Mouse (Mus musculus) embryonic facial prominence, embryonic 14.5 days (tissue): ENCODE results near the gene Dlgap4. TPM values are rescaled to one million over a fixed set of nuclear protein-coding genes. Genes with fewer than 3 reads are reported as not detected.
"Not testable (repeated sequence)": the region's sequence is repeated elsewhere in the genome, so short reads cannot be mapped to it uniquely, and the experiment has no call there.

Experiments used
- ATAC-seq: fragments of 200-750 bp; cut with Nextera tagmentation; 2 replicates; pipeline ENCODE4 v1.8.0; 2017; ENCODE audit warnings: low read depth, moderate number of reproducible peaks, moderate TSS enrichment
- DNase-seq: peaks from one replicate; pipeline ENCODE4 v3.0.0-alpha.2; 2015; ENCODE audit warnings: low spot score
- H3K27ac ChIP-seq: fragments of 300-500 bp; sonication (generic); replicated peaks from 2 replicates; pipeline ENCODE4 v1.5.1; 2014; ENCODE audit warnings: low read depth, mild to moderate bottlenecking, low read length, moderate library complexity
- H3K27me3 ChIP-seq: fragments of 300-500 bp; sonication (generic); replicated peaks from 2 replicates; pipeline ENCODE4 v1.6.1; 2014; ENCODE audit warnings: low read length; ENCODE audit not compliant: control insufficient read depth, insufficient read depth
- H3K36me3 ChIP-seq: fragments of 300-500 bp; sonication (generic); 2 replicates; pipeline ENCODE4 v1.6.1; 2014; ENCODE audit warnings: low read length, mixed read lengths; ENCODE audit not compliant: control insufficient read depth, insufficient read depth
- H3K4me1 ChIP-seq: fragments of 300-500 bp; sonication (generic); 2 replicates; pipeline ENCODE4 v1.6.1; 2014; ENCODE audit warnings: antibody characterized with exemption, low read length; ENCODE audit not compliant: control insufficient read depth, insufficient read depth
- H3K4me2 ChIP-seq: fragments of 300-500 bp; sonication (generic); 2 replicates; pipeline ENCODE4 v1.6.1; 2014; ENCODE audit warnings: low read depth, mild to moderate bottlenecking, low read length, moderate library complexity, mixed read lengths
- H3K4me3 ChIP-seq: fragments of 300-500 bp; sonication (generic); 2 replicates; pipeline ENCODE4 v1.5.1; 2014; ENCODE audit warnings: low read depth, mild to moderate bottlenecking, low read length
- H3K9ac ChIP-seq: fragments of 300-500 bp; sonication (generic); 2 replicates; pipeline ENCODE4 v1.6.1; 2014; ENCODE audit warnings: low read depth, mild to moderate bottlenecking, low read length, moderate library complexity, mixed read lengths
- H3K9me3 ChIP-seq: fragments of 300-500 bp; sonication (generic); 2 replicates; pipeline ENCODE4 v1.6.1; 2016; ENCODE audit warnings: low read length; ENCODE audit not compliant: control insufficient read depth
- WGBS: fragments of 180-500 bp; shearing (Covaris S2); extraction: QIAGEN DNeasy Blood & Tissue Kit; methylation state at CpG from one replicate; pipeline ENCODE4 v1.1.7; 2014; 5-methylcytosine and 5-hydroxymethylcytosine counted together
- polyA plus RNA-seq: library from polyadenylated mRNA; unstranded; fragments of >200 nt; fragmentation: Nextera tagmentation; extraction: Ambion mirVana; gene quantifications from 2 replicates; pipeline ENCODE4 v1.2.1, GENCODE M21; 2014

The Dlgap4 gene
- polyA plus RNA-seq, 1 experiment from 2014 or later: 74.0 TPM

DNA sequence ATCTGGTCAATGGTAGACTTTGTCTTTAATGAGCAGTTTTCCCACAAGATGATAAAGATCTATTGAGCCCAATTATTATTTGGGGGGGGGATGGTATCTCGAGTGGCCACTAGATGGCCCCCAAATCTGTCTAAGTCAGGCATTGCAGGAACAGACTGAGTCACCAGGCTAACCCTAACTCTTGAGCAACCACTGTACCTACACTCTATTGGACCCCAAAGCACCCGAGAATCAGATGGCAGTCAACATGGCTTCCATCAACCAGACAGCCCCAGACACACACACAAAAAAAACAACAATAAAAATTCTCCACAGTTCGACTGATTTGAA lies 174.2 kb downstream of the Dlgap4 start:
- WGBS: 43% methylated on average over 3 of the region's 3 CpGs

GRCm38 (mm10) chr2:156788836-156789235 lies 175.3 kb downstream of the Dlgap4 start:
- peaks cover 13% of the 10 kb centered on the region for H3K9me3 ChIP-seq
- DNase-seq: no peak
- ATAC-seq: no peak
- H3K4me2 ChIP-seq: no peak overlapping the region
- no peaks in the 10 kb centered on the region for H3K4me1 ChIP-seq
- H3K36me3 ChIP-seq: no peaks in the 10 kb centered on the region
- no peak overlapping the region for H3K27ac ChIP-seq
- H3K27me3 ChIP-seq: no peaks in the 10 kb centered on the region
- H3K9ac ChIP-seq: no peak overlapping the region
- H3K4me3 ChIP-seq: no peak overlapping the region
- WGBS: 64% methylated on average over 1 of the region's 1 CpGs

More for the DNA sequence above, 174.2 kb downstream of the Dlgap4 start:
- Histone ChIP-seq H3K4me1 (no peaks in the 10 kb centered on the region), H3K36me3 (no peaks in the 10 kb centered on the region), H3K4me2 (no peak overlapping the region), H3K4me3 (no peak overlapping the region), H3K9me3 (peaks cover 13% of the 10 kb centered on the region), H3K27ac (no peak overlapping the region), H3K27me3 (no peaks in the 10 kb centered on the region), H3K9ac (no peak overlapping the region)
- ATAC-seq (no peak), DNase-seq (no peak)

DNA sequence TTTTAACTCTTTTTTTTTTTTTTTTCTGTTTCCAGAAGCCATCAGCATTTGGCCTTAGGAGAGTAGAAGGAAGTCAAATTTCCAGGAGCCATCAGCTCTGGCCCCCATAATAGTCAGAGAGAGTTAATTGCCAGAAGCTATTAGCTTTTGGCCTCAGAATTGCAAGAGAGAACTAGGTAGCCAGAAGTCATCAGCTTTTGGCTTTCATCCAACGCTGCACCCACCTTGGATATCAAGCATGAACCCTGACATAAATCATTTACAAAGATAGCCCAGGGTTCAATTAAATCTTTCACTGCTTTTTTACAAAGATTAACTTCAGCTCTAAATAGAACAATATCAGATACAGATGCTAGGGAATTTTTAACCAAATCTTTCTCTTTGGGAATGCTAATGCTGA lies 185.0 kb downstream of the Dlgap4 start:
- Histone ChIP-seq H3K9ac (no peak overlapping the region), H3K4me3 (no peak overlapping the region), H3K9me3 (no peaks in the 10 kb centered on the region), H3K4me1 (no peaks in the 10 kb centered on the region), H3K27me3 (no peaks in the 10 kb centered on the region), H3K27ac (no peak overlapping the region), H3K4me2 (no peak overlapping the region), H3K36me3 (no peaks in the 10 kb centered on the region)
- no peak for DNase-seq
- no peak for ATAC-seq
- WGBS: 75% methylated on average over 1 of the region's 1 CpGs

- WGBS: 56% methylated on average over 4 of the region's 4 CpGs
- Histone ChIP-seq H3K27ac (no peak overlapping the region), H3K4me1 (no peaks in the 10 kb centered on the region), H3K4me3 (no peak overlapping the region), H3K9me3 (no peaks in the 10 kb centered on the region), H3K9ac (no peak overlapping the region), H3K4me2 (no peak overlapping the region), H3K27me3 (no peaks in the 10 kb centered on the region), H3K36me3 (no peaks in the 10 kb centered on the region)
- ATAC-seq (no peak), DNase-seq (no peak)
Measured at GRCm38 (mm10) chr2:156801045-156801444, 187.5 kb downstream of the Dlgap4 start.

DNA sequence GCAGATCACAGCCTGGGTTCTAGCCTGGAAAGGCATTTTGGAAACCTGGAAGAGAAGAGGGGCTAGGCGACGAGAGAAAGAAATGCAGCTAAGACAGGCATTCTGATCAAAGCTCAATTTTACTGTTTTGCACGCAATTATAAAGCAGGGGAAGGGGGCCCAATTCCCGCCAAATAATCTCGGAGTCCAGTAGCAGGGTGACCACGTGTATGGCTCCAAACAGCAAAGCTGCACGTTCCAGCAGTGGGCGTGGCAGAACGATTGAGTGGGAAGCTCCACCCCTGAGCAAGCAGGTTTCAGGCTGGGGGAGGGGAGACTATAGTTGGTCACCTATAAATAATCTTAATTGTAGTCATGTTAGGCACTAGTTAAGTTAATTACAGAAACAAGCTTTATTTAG lies 188.6 kb downstream of the Dlgap4 start:
- H3K9me3 ChIP-seq, H3K27me3 ChIP-seq, H3K4me2 ChIP-seq, H3K9ac ChIP-seq, H3K36me3 ChIP-seq, DNase-seq, H3K27ac ChIP-seq, H3K4me3 ChIP-seq, H3K4me1 ChIP-seq, ATAC-seq: not testable (repeated sequence)
- WGBS: 43% methylated on average over 9 of the region's 9 CpGs

DNA sequence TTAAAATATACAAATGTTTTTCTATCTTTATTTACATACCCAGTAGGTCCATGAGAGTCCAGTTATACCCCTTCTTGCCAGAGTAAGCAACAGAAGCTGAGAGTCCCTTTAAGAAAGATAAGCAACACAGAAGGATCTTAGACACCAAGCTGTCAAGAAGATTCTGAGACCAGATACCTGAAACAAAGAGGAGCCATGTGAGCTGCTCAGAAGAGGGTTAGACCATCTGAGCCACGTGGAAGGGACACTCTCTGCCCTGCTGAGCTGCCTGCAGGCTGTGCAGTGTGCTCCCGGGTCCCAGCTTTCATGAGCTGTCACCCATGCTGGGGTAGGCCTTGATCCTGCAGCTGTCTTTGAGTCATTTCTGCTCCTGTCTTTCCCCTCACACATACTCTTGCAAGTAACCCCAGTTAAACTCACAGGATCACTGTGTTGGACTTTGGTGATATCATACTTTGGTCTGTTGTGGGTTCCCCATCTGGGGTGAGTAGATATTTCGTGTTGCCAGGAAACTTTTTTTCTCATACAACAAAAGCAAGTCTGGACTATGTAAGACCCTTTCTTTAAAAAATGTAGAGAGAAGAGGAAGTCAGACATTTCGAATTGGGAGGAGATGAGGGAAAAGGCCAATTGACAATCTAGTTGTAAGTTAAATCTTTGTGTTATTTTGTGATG lies 190.3 kb downstream of the Dlgap4 start:
- ATAC-seq: no peak
- WGBS: 62% methylated on average over 4 of the region's 4 CpGs
- no peak overlapping the region for H3K4me2 ChIP-seq
- H3K27me3 ChIP-seq: no peaks in the 10 kb centered on the region
- H3K36me3 ChIP-seq: no peaks in the 10 kb centered on the region
- H3K9ac ChIP-seq: no peak overlapping the region
- DNase-seq: no peak
- no peak overlapping the region for H3K4me3 ChIP-seq
- no peaks in the 10 kb centered on the region for H3K9me3 ChIP-seq
- no peaks in the 10 kb centered on the region for H3K4me1 ChIP-seq
- no peak overlapping the region for H3K27ac ChIP-seq

- ATAC-seq: no peak
- WGBS: 85% methylated on average over 4 of the region's 4 CpGs
- Histone ChIP-seq H3K27ac (no peak overlapping the region), H3K9me3 (no peaks in the 10 kb centered on the region), H3K4me2 (no peak overlapping the region), H3K36me3 (no peaks in the 10 kb centered on the region), H3K9ac (no peak overlapping the region), H3K4me1 (no peaks in the 10 kb centered on the region), H3K27me3 (no peaks in the 10 kb centered on the region), H3K4me3 (no peak overlapping the region)
- no peak for DNase-seq
Measured at GRCm38 (mm10) chr2:156804589-156804988, 191.1 kb downstream of the Dlgap4 start.

DNA sequence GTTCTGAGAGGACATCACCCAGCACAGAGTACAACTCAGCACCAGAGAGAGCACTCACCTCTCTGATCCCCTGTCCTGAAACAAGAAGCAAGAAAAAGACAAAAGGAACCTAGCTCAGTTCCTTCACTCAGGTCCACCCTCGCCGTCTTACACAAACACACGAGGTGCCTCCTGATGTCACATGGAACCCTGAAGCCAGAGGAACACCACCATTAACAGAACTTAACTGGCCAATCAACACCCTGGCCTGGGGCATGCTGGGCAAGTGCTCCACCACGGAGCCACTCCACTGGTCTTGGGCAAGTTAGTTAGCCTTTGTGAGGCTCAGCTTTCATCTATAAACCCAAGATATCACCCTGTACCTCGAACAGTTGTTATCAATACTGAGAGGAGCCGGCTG lies 193.4 kb downstream of the Dlgap4 start:
- Histone ChIP-seq H3K27me3 (no peaks in the 10 kb centered on the region), H3K9me3 (no peaks in the 10 kb centered on the region), H3K9ac (no peak overlapping the region), H3K27ac (no peak overlapping the region), H3K4me3 (no peak overlapping the region), H3K4me2 (no peak overlapping the region), H3K36me3 (no peaks in the 10 kb centered on the region), H3K4me1 (no peaks in the 10 kb centered on the region)
- WGBS: 75% methylated on average over 6 of the region's 6 CpGs
- DNase-seq: no peak
- no peak for ATAC-seq

DNA sequence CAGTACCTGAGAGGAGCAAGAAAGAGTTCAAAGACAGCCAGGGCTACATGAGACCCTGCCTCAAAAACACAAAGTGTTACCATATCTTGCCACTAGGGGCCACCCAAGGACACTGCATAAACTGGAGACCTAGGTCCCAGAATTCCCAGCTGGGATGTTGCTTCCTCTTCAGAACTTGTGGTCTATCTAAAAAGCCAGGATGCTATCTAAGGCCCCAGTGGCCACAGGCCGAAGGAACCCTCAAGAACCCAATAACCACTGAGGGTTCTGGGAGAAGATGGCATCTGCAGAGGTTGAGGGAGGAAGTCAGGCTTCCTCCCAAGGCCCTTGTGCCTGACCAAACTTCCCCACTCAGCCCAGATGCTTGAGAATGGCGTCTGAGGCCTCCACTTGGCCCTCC lies 196.1 kb downstream of the Dlgap4 start:
- Histone ChIP-seq H3K4me3 (no peak overlapping the region), H3K27ac (no peak overlapping the region), H3K9ac (no peak overlapping the region), H3K4me1 (no peaks in the 10 kb centered on the region), H3K27me3 (no peaks in the 10 kb centered on the region), H3K4me2 (no peak overlapping the region), H3K9me3 (no peaks in the 10 kb centered on the region), H3K36me3 (no peaks in the 10 kb centered on the region)
- DNase-seq (peak; percentile 89), ATAC-seq (peak; percentile 57; the same call in 1 of the 2 replicates)
- 51% methylated on average over 2 of the region's 2 CpGs for WGBS
